In genomic region chr1:135729367-135729713, GRCm38 (mm10) we compare ENCODE assay signal across 8 mouse cellular contexts. TPM values are rescaled to one million over a fixed set of nuclear protein-coding genes. Genes with fewer than 3 reads are reported as not detected.
DNase-seq lines count a peak whose midpoint lies in the region; ATAC-seq and TF ChIP-seq lines count a peak whose summit lies in the region.

No protein-coding gene starts in this region.

- peaks cover 57% of the 10 kb centered on the region for H3K4me1 ChIP-seq in heart, postnatal 0 days (ENCODE audit: control insufficient read depth, insufficient read depth)
- H3K4me1 ChIP-seq in MEL (ENCODE audit: control insufficient read depth in 1 of 2, insufficient read depth in 2 of 2, low read length in 2 of 2), result peaks cover 2 to 22% of the 10 kb centered on the region in 2 experiments; a peak in 3 of 4 replicates
- peaks cover 21% of the 10 kb centered on the region for H3K4me1 ChIP-seq in embryonic fibroblast, embryonic 13.5 days (ENCODE audit: control insufficient read depth, insufficient read depth, low read length)
- H3K4me1 ChIP-seq in midbrain, embryonic 14.5 days (ENCODE audit: control insufficient read depth, insufficient read depth, low read length), result peaks cover 11% of the 10 kb centered on the region; the same call in 1 of the 2 replicates

- H3K9me3 ChIP-seq in heart, postnatal 0 days (replicated peaks; ENCODE audit: control insufficient read depth, low read length), result no peaks in the 10 kb centered on the region
- H3K9me3 ChIP-seq in MEL (replicated peaks; ENCODE audit: insufficient read depth, low read length), result no peaks in the 10 kb centered on the region
- no peaks in the 10 kb centered on the region for H3K9me3 ChIP-seq in midbrain, embryonic 14.5 days (ENCODE audit: control insufficient read depth, low read length)

- H3K36me3 ChIP-seq in heart, postnatal 0 days (replicated peaks; ENCODE audit: control insufficient read depth, insufficient read depth, low read length), result no peaks in the 10 kb centered on the region; the same call in 1 of the 2 replicates
- H3K36me3 ChIP-seq in MEL (ENCODE audit: control insufficient read depth in 1 of 2, insufficient read depth in 2 of 2, low read length in 2 of 2), result peaks cover 0 to 9% of the 10 kb centered on the region in 2 experiments; a peak in 2 of 4 replicates
- no peaks in the 10 kb centered on the region for H3K36me3 ChIP-seq in midbrain, embryonic 14.5 days (ENCODE audit: control insufficient read depth, insufficient read depth, low read length)

- WGBS in heart, postnatal 0 days, result under 1% methylated on average over 11 of the region's 11 CpGs
- under 1% methylated on average over 11 of the region's 11 CpGs for WGBS in midbrain, embryonic 14.5 days

- peaks cover 1% of the 10 kb centered on the region; the same call in 1 of the 2 replicates for H3K79me2 ChIP-seq in MEL (ENCODE audit: control insufficient read depth, insufficient read depth, low read length, poor library complexity)

- peak; percentile 1; the same call in 1 of the 2 replicates for TF ChIP-seq EP300 in heart, postnatal 0 days (IDR thresholded peaks at IDR 0.05; ENCODE audit: low read depth)
- no peak for TF ChIP-seq EP300 in MEL (IDR thresholded peaks at IDR 0.05; ENCODE audit: low read depth in 1 of 2, low read length in 2 of 2)

- H3K4me2 ChIP-seq in heart, postnatal 0 days (ENCODE audit: low read depth, low read length), result peak overlapping the region; percentile 69
- H3K4me2 ChIP-seq in midbrain, embryonic 14.5 days (ENCODE audit: low read length), result peak overlapping the region; percentile 89

- no peak for TF ChIP-seq POLR2A in MEL (IDR thresholded peaks at IDR 0.05; ENCODE audit: control insufficient read depth in 1 of 2, insufficient read depth in 1 of 2, low read depth in 1 of 2, low read length in 2 of 2, poor library complexity in 1 of 2)
- no peak; the same call in 1 of the 2 replicates for TF ChIP-seq POLR2A in embryonic fibroblast, embryonic 13.5 days (IDR thresholded peaks at IDR 0.05; ENCODE audit: low read depth, low read length)

- peak overlapping the region; percentile 65 for H3K4me3 ChIP-seq in heart, postnatal 0 days (ENCODE audit: low read depth, low read length)
- peak overlapping the region; percentile 79 to 85 for H3K4me3 ChIP-seq in MEL (ENCODE audit: control insufficient read depth in 1 of 2, insufficient read depth in 1 of 2, low read depth in 2 of 2, low read length in 2 of 2)
- peak overlapping the region; percentile 74 for H3K4me3 ChIP-seq in embryonic fibroblast, embryonic 13.5 days (ENCODE audit: insufficient read depth, low read length)
- H3K4me3 ChIP-seq in midbrain, embryonic 14.5 days (replicated peaks; ENCODE audit: low read depth, low read length), result peak overlapping the region; percentile 45

- DNase-seq in heart, postnatal 0 days (ENCODE audit: low spot score), result peak; percentile 67
- no peak for DNase-seq in heart, adult 8-10 months (ENCODE audit: low spot score)
- no peak for DNase-seq in MEL (ENCODE audit: low read depth, low spot score)
- DNase-seq in kidney, postnatal 25 days, result peak; percentile 51 to 75
- no peak for DNase-seq in midbrain, embryonic 14.5 days
- no peak for DNase-seq in spleen, adult 12 weeks (ENCODE audit: low spot score)
- no peak for DNase-seq in yolk sac, embryonic 10.5 days (ENCODE audit: low spot score)

- ATAC-seq in heart, postnatal 0 days (ENCODE audit: insufficient read depth, low read depth), result peak; percentile 45
- ATAC-seq in midbrain, embryonic 14.5 days (ENCODE audit: low FRiP score, low TSS enrichment), result no peak; the same call in 1 of the 2 replicates

- peak overlapping the region; percentile 78 for H3K9ac ChIP-seq in heart, postnatal 0 days (replicated peaks; ENCODE audit: low read depth, low read length)
- peak overlapping the region; percentile 88 for H3K9ac ChIP-seq in MEL (ENCODE audit: control insufficient read depth, low read depth, low read length, poor library complexity, severe bottlenecking)
- H3K9ac ChIP-seq in midbrain, embryonic 14.5 days (replicated peaks; ENCODE audit: low read length), result peak overlapping the region; percentile 44; the same call in 1 of the 2 replicates

- no peaks in the 10 kb centered on the region for H3K27me3 ChIP-seq in heart, postnatal 0 days (ENCODE audit: control insufficient read depth, insufficient read depth, low read length)
- no peaks in the 10 kb centered on the region for H3K27me3 ChIP-seq in MEL (ENCODE audit: control insufficient read depth in 1 of 2, insufficient read depth in 2 of 2, low read length in 2 of 2)
- no peaks in the 10 kb centered on the region for H3K27me3 ChIP-seq in midbrain, embryonic 14.5 days (ENCODE audit: control insufficient read depth, insufficient read depth, low read length)

- no peak for TF ChIP-seq RAD21 in MEL (IDR thresholded peaks at IDR 0.05; ENCODE audit: low read depth, low read length)

- no peak for TF ChIP-seq CTCF in heart, postnatal 0 days (IDR thresholded peaks at IDR 0.05; ENCODE audit: low read depth)
- no peak for TF ChIP-seq CTCF in MEL (IDR thresholded peaks at IDR 0.05 in 2 of 3, conservative IDR thresholded peaks at IDR 0.05 in 1 of 3; ENCODE audit: control insufficient read depth in 1 of 3, insufficient read depth in 1 of 3, low read depth in 2 of 3, low read length in 3 of 3, poor library complexity in 1 of 3, severe bottlenecking in 1 of 3)
- TF ChIP-seq CTCF in embryonic fibroblast, embryonic 13.5 days (IDR thresholded peaks at IDR 0.05; ENCODE audit: borderline replicate concordance, insufficient read depth, low read length), result no peak

- peak overlapping the region; percentile 92 for H3K27ac ChIP-seq in heart, postnatal 0 days (ENCODE audit: low read depth)
- peak overlapping the region; percentile 60 for H3K27ac ChIP-seq in MEL (ENCODE audit: control insufficient read depth, low read depth, low read length)
- peak overlapping the region; percentile 94 for H3K27ac ChIP-seq in embryonic fibroblast, embryonic 13.5 days (ENCODE audit: insufficient read depth, low read length)
- H3K27ac ChIP-seq in midbrain, embryonic 14.5 days (replicated peaks; ENCODE audit: low read depth, low read length), result no peak overlapping the region

TF ChIP-seq in MEL, 35 proteins besides CTCF, POLR2A, EP300 and RAD21 (continues in another document):
- TF ChIP-seq MAX (IDR thresholded peaks at IDR 0.05; ENCODE audit: low read length) (no peak), ZKSCAN1 (IDR thresholded peaks at IDR 0.05; ENCODE audit: low read depth, low read length) (no peak), MYB (IDR thresholded peaks at IDR 0.05; ENCODE audit: low read depth, low read length) (no peak), USF2 (IDR thresholded peaks at IDR 0.05; ENCODE audit: borderline replicate concordance in 1 of 2, insufficient read depth in 1 of 2, low read depth in 1 of 2, low read length in 2 of 2) (no peak), TBP (IDR thresholded peaks at IDR 0.05; ENCODE audit: low read depth, low read length) (no peak), KAT2A (conservative IDR thresholded peaks at IDR 0.05; ENCODE audit: low read depth, low read length) (no peak), POLR2AphosphoS5 (IDR thresholded peaks at IDR 0.05; ENCODE audit: borderline replicate concordance, low read depth, low read length) (no peak), SIN3A (IDR thresholded peaks at IDR 0.05; ENCODE audit: low read length) (no peak), GATA1 (IDR thresholded peaks at IDR 0.05; ENCODE audit: low read depth, low read length) (no peak), MAFK (IDR thresholded peaks at IDR 0.05; ENCODE audit: borderline replicate concordance, low read depth, low read length) (no peak), RCOR1 (IDR thresholded peaks at IDR 0.05; ENCODE audit: low read depth, low read length) (no peak), GABPA (IDR thresholded peaks at IDR 0.05; ENCODE audit: low read depth, low read length) (no peak), USF1 (IDR thresholded peaks at IDR 0.05; ENCODE audit: low read depth, low read length) (no peak), ZC3H11A (IDR thresholded peaks at IDR 0.05; ENCODE audit: low read depth, low read length) (no peak), ETS1 (IDR thresholded peaks at IDR 0.05; ENCODE audit: low read depth, low read length) (no peak)

RNA-seq across cellular contexts. Expression of gene Csrp1, which starts 9.5 kb away (rescaled TPM):
- 529 and 840 TPM in 2 replicates for total RNA-seq in heart, postnatal 0 days (2014; rRNA removed; ENCODE audit: low replicate concordance)
- polyA plus RNA-seq in heart, postnatal 0 days (2015; fragmentation: Nextera tagmentation; extraction: Ambion mirVana), result 128 and 145 TPM in 2 replicates
- total RNA-seq in heart, adult 8-10 months (2022), result 10 to 100 TPM; 36.0 to 45.8 (median 40.9) TPM
- total RNA-seq in MEL (2012; rRNA removed), result 40.3 and 44.4 TPM in 2 replicates
- 10 to 100 TPM in 1 of 2 experiments, not detected in 1; 73.0 TPM for polyA plus RNA-seq in MEL (2012; ENCODE audit: insufficient read depth in 1 of 2, insufficient read length in 2 of 2, low read depth in 1 of 2, low replicate concordance in 2 of 2, missing spikeins in 1 of 2)
- 453 and 629 TPM in 2 replicates for polyA plus RNA-seq in embryonic fibroblast, embryonic 13.5 days (2011; ENCODE audit: insufficient read length, low read depth, missing spikeins)
- 13.2 and 16.1 TPM in 2 replicates for polyA plus RNA-seq in midbrain, embryonic 14.5 days (2014; fragmentation: Nextera tagmentation; extraction: Ambion mirVana)

RNA-seq across cellular contexts. Expression of gene Phlda3, which starts 36.6 kb away (rescaled TPM):
- total RNA-seq in heart, postnatal 0 days (2014; rRNA removed; ENCODE audit: low replicate concordance), result 87.5 and 130 TPM in 2 replicates
- polyA plus RNA-seq in heart, postnatal 0 days (2015; fragmentation: Nextera tagmentation; extraction: Ambion mirVana), result 65.5 and 67.2 TPM in 2 replicates
- total RNA-seq in heart, adult 8-10 months (2022), result 10 to 100 TPM in 1 of 4 experiments, 1 to 10 TPM in 3; 7.2 to 12.7 (median 8.4) TPM
- 5.5 and 7.7 TPM in 2 replicates for total RNA-seq in MEL (2012; rRNA removed)
- polyA plus RNA-seq in MEL (2012; ENCODE audit: insufficient read depth in 1 of 2, insufficient read length in 2 of 2, low read depth in 1 of 2, low replicate concordance in 2 of 2, missing spikeins in 1 of 2), result 10 to 100 TPM in 1 of 2 experiments, not detected in 1; 20.0 TPM
- 147 and 179 TPM in 2 replicates for polyA plus RNA-seq in embryonic fibroblast, embryonic 13.5 days (2011; ENCODE audit: insufficient read length, low read depth, missing spikeins)
- 20.7 and 25.1 TPM in 2 replicates for polyA plus RNA-seq in midbrain, embryonic 14.5 days (2014; fragmentation: Nextera tagmentation; extraction: Ambion mirVana)

RNA-seq across cellular contexts. Expression of gene Tnni1, which starts 49.9 kb away (rescaled TPM):
- total RNA-seq in heart, postnatal 0 days (2014; rRNA removed; ENCODE audit: low replicate concordance), result 4,186 and 4,592 TPM in 2 replicates
- 4,392 and 4,399 TPM in 2 replicates for polyA plus RNA-seq in heart, postnatal 0 days (2015; fragmentation: Nextera tagmentation; extraction: Ambion mirVana)
- total RNA-seq in heart, adult 8-10 months (2022), result 1 to 10 TPM in 2 of 4 experiments, under 1 TPM in 2; 0.44 to 2.4 (median 1.1) TPM
- total RNA-seq in MEL (2012; rRNA removed), result not detected in 2 replicates
- under 1 TPM in 1 of 2 experiments, not detected in 1; 0.15 TPM for polyA plus RNA-seq in MEL (2012; ENCODE audit: insufficient read depth in 1 of 2, insufficient read length in 2 of 2, low read depth in 1 of 2, low replicate concordance in 2 of 2, missing spikeins in 1 of 2)
- polyA plus RNA-seq in embryonic fibroblast, embryonic 13.5 days (2011; ENCODE audit: insufficient read length, low read depth, missing spikeins), result 1.1 and 1.5 TPM in 2 replicates
- 0.43 TPM in 1 of 2 replicates, not detected in the other for polyA plus RNA-seq in midbrain, embryonic 14.5 days (2014; fragmentation: Nextera tagmentation; extraction: Ambion mirVana)

Comparison
In these comparisons a context has a peak if more than half of its experiments do, and no peak if none do; other contexts are left out.
1. DNase-seq: peak in heart, postnatal 0 days (single experiment) and kidney, postnatal 25 days (2 of 2); none in heart, adult 8-10 months (single experiment), MEL (single experiment), midbrain, embryonic 14.5 days (single experiment), spleen, adult 12 weeks (single experiment) and yolk sac, embryonic 10.5 days (single experiment).
2. RNA of gene Tnni1, which starts 49.9 kb away (polyA plus RNA-seq): 4,392 to 4,399 TPM in heart, postnatal 0 days; 1.1 to 1.5 TPM in embryonic fibroblast, embryonic 13.5 days, 0.43 TPM in midbrain, embryonic 14.5 days and 0.15 TPM in MEL; every median in the first group is over 1,000 times any median in the second.
3. Peak in every context shown above with its lines, with median percentiles within 50 percentile points of each other: H3K4me3 ChIP-seq and H3K9ac ChIP-seq.